ENCODE assay signal across 26 mouse cellular contexts in genomic region chr12:102366126-102366816, GRCm38 (mm10).
DNase-seq lines count a peak whose midpoint lies in the region; ATAC-seq and TF ChIP-seq lines count a peak whose summit lies in the region.
"Had no signal": no experiment of that assay in that cellular context is flagged by ENCODE, and none has a peak within 500 bp of the region (broad histone marks: within the 10 kb centered on the region; RNA-seq: fewer than 3 reads in every experiment).

No protein-coding gene starts in this region.

- TF ChIP-seq CTCF in bone marrow, adult 2 months (IDR thresholded peaks at IDR 0.05; ENCODE audit: control insufficient read depth, insufficient read depth, low read length): no peak

- ATAC-seq in megakaryocyte, adult 5-6 weeks (ENCODE audit: poor library complexity, severe bottlenecking): no peak
- ATAC-seq: forebrain, embryonic 15.5 days; hindbrain, postnatal 0 days; inflammation-experienced regulatory T-cells, adult 6 months had no signal

- H3K4me1 ChIP-seq in megakaryocyte, embryonic 14.5 days: peaks cover 90% of the 10 kb centered on the region
- H3K4me1 ChIP-seq in bone marrow, adult 2 months (ENCODE audit: control insufficient read depth, insufficient read depth, low read length): peaks cover 22% of the 10 kb centered on the region
- H3K4me1 ChIP-seq in limb, embryonic 10.5 days: peaks cover 22% of the 10 kb centered on the region
- H3K4me1 ChIP-seq: forebrain, embryonic 15.5 days had no signal

- no peaks in the 10 kb centered on the region for H3K9me3 ChIP-seq in megakaryocyte, embryonic 14.5 days
- no peaks in the 10 kb centered on the region for H3K9me3 ChIP-seq in limb, embryonic 10.5 days (replicated peaks)
- H3K9me3 ChIP-seq: embryonic facial prominence, embryonic 12.5 days; embryonic facial prominence, embryonic 15.5 days; forebrain, embryonic 15.5 days; heart, embryonic 10.5 days; heart, embryonic 13.5 days had no signal

- no peaks in the 10 kb centered on the region for H3K27me3 ChIP-seq in megakaryocyte, embryonic 14.5 days (replicated peaks)
- no peaks in the 10 kb centered on the region for H3K27me3 ChIP-seq in limb, embryonic 10.5 days (ENCODE audit: low read depth, poor library complexity, severe bottlenecking)
- H3K27me3 ChIP-seq: embryonic facial prominence, embryonic 12.5 days; embryonic facial prominence, embryonic 15.5 days; forebrain, embryonic 15.5 days; heart, embryonic 13.5 days had no signal

- peak; percentile 91 for DNase-seq in heart, adult 11 months
- no peak for DNase-seq in heart, adult 18-20 months
- DNase-seq in limb, embryonic 10.5 days (ENCODE audit: low spot score): no peak
- DNase-seq: adrenal gland, adult 2 months; adrenal gland, postnatal 14 days; cerebellum, adult 11 months; cerebellum, adult 2 months; cerebellum, adult 9-11 months; cerebellum, postnatal 25 days; gastrocnemius, adult 2 months; gastrocnemius, postnatal 14 days; heart, adult 2 months; heart, postnatal 14 days; heart, postnatal 4 days had no signal

- peak overlapping the region; percentile 71 for H3K27ac ChIP-seq in bone marrow, adult 2 months (ENCODE audit: control insufficient read depth, insufficient read depth, low read depth, low read length, poor library complexity)
- peak overlapping the region; percentile 88 for H3K27ac ChIP-seq in macrophage
- H3K27ac ChIP-seq in limb, embryonic 10.5 days: no peak overlapping the region
- H3K27ac ChIP-seq: embryonic facial prominence, embryonic 12.5 days; embryonic facial prominence, embryonic 15.5 days; forebrain, embryonic 15.5 days; gastrocnemius, adult 2 months; heart, adult 2 months; heart, embryonic 10.5 days; heart, embryonic 13.5 days; hindbrain, embryonic 14.5 days; hindbrain, postnatal 0 days had no signal

- peaks cover 32% of the 10 kb centered on the region; the same call in 1 of the 2 replicates for H3K79me2 ChIP-seq in macrophage (ENCODE audit: inconsistent target)

- no peak for TF ChIP-seq POLR2A in bone marrow, adult 2 months (IDR thresholded peaks at IDR 0.05; ENCODE audit: borderline replicate concordance, control insufficient read depth, low read depth, low read length)

- WGBS in bone marrow, adult 2 months: 63% methylated on average over 9 of the region's 9 CpGs
- 67% methylated on average over 9 of the region's 9 CpGs for WGBS in macrophage (ENCODE audit: missing documents)
- WGBS in limb, embryonic 10.5 days: 92% methylated on average over 9 of the region's 9 CpGs

- H3K4me3 ChIP-seq in megakaryocyte, embryonic 14.5 days (replicated peaks): peak overlapping the region; percentile 18
- no peak overlapping the region for H3K4me3 ChIP-seq in bone marrow, adult 2 months (replicated peaks; ENCODE audit: control insufficient read depth, low read depth, low read length)
- H3K4me3 ChIP-seq in macrophage (ENCODE audit: inconsistent target): no peak overlapping the region
- no peak overlapping the region for H3K4me3 ChIP-seq in limb, embryonic 10.5 days
- H3K4me3 ChIP-seq: embryonic facial prominence, embryonic 12.5 days; embryonic facial prominence, embryonic 15.5 days; forebrain, embryonic 15.5 days; gastrocnemius, adult 2 months; heart, adult 2 months; heart, embryonic 10.5 days; heart, embryonic 13.5 days had no signal

- peaks cover 98% of the 10 kb centered on the region for H3K36me3 ChIP-seq in megakaryocyte, embryonic 14.5 days (replicated peaks; ENCODE audit: low read length)
- H3K36me3 ChIP-seq in macrophage (ENCODE audit: inconsistent target): no peaks in the 10 kb centered on the region
- peaks cover 8% of the 10 kb centered on the region for H3K36me3 ChIP-seq in limb, embryonic 10.5 days
- H3K36me3 ChIP-seq: embryonic facial prominence, embryonic 12.5 days; forebrain, embryonic 15.5 days had no signal
